Mouse (Mus musculus) adrenal gland, postnatal 25 days (tissue): ENCODE measurements around the gene Lsm7. TPM values are rescaled to one million over a fixed set of nuclear protein-coding genes. Genes with fewer than 3 reads are reported as not detected.
"Not testable (repeated sequence)": the region's sequence is repeated elsewhere in the genome, so short reads cannot be mapped to it uniquely, and the experiment has no call there.

Experiments used
- DNase-seq: peaks from one replicate; pipeline ENCODE4 v3.0.0; 2021; ENCODE audit warnings: mixed read lengths
- total RNA-seq: library from RNA; stranded (reverse); gene quantifications from 2 replicates; pipeline ENCODE4 v1.2.3, GENCODE M21; 2021

Lsm7 gene
- total RNA-seq, 1 experiment from 2014 or later, result 42.8 TPM

DNA sequence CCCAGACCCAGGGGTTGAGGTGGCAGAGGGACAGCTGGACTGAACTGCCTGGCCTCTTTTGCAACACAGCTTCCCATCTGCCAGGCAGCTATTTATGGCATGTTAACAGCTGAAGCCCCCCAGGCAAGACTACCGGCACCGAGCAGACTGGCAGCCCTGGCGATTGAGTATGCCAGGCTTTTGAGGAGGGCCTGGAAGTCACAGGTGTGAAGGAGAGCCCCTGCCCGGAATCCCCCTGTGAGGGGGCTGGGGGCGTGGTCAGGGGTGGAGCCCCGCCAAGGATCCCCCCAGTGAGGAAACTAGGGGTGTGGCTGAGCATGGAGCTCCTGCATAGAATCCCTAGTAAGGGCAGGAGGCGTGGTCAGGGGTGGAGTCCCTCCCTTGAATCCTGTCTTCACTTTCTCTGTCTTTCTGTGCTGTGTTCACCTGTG, 18.0 kb downstream of the Lsm7 start:
- no peak for DNase-seq

DNA sequence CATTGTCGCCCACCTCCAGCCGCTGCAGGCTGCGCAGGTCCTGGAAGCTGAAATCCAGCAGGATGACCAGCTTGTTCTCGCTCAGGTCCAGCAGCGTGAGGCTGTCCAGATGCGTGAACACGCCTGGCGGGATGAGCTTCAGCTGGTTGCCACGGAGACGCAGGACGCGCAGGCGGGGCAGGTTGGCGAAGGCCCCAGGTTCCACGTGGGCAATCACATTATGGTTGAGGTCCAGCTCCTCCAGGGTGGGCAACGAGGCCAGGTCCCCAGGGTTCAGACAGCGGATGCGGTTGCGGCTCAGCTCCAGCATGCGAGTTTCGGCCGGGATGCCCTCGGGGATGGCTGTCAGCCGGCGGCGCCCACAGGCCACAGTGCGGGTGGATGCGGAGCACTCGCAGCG, 19.4 kb downstream of the Lsm7 start:
- no peak for DNase-seq

DNA sequence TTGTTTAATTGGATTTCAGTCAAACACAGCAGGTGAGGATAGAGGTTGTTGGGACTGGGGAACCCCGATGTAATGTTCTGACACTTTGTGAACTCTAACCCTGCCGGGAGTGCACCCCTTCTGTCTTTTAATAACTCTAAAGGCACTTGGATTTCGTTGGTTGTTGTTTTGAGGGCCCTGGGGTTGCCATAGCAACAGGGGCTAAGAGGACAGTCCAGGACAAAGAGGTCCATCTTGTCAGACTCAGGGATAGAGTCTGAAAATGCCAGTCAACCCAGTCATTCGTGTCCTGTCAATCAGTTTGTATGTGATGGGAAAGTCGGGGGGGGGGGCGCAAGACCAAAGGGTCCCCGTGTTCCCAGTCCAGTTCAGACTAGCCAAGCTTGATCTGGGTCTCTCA, 22.2 kb downstream of the Lsm7 start:
- no peak for DNase-seq

DNA sequence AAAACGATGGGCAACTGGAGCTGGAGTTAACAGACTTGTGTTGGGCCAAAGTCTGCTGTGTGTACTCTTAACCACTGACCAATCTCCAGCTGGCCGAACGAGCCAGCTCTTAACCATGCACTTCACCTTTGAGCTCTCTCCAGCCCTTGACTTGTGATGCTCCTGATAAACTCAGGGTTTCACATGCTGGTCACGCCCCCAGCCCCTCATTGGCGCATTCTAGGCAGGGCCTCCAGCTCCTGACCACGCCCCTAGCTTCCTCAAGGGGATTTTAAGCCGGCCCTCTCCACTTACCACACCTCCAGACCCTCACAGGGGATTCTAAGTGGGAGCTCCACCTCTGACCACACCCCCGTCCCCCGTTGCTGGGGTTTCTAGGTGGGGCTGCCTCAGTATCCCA, 23.9 kb downstream of the Lsm7 start:
- DNase-seq, result peak; percentile 60

DNA sequence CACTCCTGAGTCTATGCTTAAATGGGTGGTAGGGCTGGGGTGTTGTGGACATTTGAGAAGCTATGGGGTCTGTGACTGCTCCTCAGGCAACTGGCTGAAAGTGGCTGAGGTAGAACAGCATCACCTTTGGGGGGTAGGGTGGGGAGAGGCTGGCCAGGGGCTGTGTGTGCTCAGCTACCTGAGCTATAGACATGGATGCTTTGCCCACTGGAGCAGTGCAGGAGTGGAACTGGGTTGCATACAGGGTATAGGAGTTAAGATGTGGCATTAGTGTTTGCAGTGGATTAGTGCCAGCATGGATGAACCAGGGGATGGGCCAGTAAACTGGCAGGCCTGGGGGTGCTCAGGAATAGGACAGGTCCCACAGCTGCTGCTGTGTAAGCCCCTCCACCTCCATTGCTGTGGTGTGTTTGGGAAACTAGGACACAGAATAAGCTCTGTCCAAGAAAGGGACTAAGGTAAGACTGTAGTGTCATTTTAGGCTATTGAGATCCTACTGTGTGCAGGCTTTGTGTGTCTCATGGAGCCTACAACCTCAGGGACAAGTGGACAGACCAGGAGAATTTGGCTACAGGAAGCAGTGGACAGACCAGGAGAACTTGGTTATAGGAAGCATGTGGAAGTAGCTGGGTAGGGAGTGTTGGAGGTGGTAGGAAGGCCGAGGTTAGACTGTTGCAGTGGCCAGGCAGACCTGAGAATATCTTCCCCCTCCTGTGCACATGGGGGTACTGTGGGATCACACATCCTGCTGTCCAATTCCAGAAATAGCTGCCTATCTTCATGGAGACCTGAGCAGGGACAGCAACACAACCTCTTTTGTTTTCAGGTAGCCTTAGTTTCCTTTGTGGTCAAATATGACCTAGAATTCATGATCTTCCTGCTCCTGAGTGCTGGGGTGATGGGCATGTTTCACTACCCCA, 25.4 kb downstream of the Lsm7 start:
- no peak for DNase-seq

DNA sequence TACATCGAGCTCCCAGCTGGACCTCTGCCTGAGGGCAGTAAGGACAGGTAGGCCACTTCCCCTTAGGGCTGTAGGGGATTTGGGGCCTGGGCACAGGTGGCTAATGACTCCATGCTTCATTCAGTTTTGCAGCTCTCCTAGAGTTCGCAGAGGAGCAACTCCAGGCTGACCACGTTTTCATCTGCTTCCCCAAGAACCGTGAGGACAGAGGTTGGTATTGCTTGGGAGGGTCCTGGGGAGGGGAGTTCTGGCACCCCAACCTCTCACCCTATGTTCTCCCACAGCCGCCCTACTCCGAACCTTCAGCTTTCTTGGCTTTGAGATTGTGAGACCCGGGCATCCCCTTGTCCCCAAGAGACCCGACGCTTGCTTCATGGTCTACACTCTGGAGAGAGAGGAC, 26.4 kb downstream of the Lsm7 start:
- DNase-seq, result not testable (repeated sequence)

DNA sequence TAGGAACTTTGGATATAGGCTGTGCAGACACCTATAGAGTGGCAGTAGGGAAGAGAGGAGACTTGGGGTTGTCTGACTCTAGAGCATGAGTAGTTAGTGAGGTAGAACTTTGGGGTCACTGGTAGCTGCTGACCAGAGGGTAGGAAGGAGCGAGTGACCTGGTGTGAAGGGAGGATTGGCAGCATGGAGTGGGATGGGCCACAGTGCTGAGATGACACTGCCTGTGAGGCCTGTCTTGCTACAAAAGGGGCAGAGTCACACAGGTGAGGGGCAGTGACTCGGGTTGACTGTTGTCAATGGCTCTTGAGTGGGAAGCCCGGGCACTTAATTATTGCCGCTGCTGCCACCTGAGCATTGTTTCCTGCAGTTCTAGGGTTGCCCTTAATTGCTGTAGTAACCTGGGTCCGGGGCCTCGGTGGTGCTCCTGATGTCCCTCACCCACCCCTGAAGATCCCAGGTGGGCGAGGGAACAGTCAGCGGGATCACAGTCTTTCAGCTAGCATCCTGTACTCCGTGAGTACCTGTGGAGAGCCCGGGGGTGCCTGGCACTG, 27.1 kb downstream of the Lsm7 start:
- no peak for DNase-seq

DNA sequence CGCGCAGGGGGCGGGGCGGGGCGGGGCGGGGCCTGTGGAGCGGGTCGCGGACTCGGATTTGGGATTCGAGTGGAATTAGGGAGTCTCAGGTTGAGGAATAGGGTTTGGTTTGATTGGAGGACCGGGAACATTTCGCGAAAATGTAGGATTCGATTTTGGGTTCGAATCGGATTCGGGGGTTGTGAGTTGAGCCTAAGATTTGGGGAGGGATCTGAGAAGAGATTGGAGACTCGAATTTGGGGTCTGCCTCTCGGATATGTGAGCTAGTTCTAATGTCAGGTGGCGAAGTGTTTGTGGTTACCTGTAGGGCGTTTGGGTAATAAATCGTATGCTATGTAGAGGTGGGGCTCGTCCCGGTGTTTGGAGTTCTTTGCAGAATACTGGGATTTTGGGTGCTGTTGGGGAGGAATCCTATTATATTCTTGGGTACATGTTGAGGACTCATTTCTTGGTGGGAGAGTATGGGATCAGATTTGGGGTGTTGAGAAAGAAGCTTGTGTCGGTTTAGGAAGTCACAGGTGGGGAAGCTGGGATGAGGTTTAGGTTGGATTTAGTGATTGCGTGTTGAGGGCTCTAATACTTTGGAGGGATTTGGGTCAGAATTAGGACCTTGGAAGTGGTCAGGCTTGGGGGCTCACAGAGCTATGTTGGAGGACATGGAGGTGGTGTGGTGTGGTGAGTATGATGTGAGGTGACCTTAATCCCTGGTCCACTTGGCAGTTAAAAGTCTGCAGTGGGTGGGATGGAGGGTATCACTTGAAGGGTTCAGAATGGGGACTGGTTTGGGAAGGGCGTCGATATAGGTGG, 27.7 kb downstream of the Lsm7 start:
- DNase-seq, result no peak

DNA sequence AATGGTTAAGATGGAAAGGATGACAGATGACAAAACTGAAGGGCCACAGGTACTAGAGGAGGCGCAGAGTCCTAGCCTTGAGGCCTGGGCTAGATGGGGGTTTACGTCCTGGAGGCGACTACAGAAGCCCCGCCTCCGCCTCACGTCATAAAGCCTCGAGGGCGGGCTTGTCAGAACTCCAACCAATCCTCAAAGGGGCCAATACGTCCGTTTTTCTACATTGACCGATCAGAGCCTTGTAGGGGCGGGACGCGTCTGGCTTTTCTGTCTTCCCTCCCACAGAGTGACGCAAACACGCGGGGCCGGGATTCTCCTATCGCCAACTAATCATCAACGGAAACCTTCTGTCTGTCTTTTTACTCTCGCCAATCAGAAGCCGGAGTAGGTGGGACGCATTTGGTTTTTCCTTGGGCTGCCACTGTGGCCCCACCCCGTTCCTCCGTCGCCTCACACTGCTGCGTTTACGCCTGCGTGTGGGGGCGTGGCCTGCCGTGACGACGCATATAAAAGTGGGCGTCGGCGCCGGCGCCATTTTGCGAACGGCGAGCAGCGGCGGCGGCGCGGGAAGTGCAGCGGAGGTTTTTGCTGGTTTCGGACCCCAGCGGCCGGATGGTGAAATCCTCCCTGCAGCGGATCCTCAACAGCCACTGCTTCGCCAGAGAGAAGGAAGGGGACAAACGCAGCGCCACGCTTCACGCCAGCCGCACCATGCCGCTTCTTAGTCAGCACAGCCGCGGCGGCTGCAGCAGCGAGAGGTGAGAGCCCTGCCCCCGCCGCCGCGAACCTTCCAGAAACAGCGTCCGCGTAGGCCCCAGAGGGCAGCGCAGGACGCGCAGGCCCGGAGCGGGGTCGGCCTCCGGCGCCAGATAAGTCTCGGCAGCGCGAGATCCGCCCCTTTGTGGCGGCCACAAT, 28.6 kb downstream of the Lsm7 start, which contains the start of gene Oaz1:
Gene Oaz1, plus strand, starts transcription at position 506 of the 912 bp plus-strand sequence.
- peak; percentile 96 for DNase-seq

DNA sequence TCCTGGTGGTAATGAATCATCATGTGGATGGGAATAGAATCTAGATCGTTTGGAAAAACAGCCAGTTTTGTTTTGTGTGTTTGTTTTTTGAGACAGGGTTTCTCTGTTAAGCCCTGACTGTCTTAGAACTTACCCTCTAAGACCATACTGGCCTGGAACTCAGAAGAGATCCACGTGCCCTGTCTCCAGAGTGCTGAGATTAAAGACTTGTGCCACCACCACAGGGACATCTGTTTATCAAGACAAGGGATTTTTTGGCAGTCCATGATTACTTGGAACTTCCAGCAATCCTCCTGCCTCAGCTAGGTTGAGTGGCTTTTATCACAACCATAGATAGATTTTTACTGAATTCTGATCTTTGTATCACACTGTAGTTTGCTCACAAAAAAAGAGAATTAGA, 30.2 kb downstream of the Lsm7 start:
- DNase-seq, result no peak

DNA sequence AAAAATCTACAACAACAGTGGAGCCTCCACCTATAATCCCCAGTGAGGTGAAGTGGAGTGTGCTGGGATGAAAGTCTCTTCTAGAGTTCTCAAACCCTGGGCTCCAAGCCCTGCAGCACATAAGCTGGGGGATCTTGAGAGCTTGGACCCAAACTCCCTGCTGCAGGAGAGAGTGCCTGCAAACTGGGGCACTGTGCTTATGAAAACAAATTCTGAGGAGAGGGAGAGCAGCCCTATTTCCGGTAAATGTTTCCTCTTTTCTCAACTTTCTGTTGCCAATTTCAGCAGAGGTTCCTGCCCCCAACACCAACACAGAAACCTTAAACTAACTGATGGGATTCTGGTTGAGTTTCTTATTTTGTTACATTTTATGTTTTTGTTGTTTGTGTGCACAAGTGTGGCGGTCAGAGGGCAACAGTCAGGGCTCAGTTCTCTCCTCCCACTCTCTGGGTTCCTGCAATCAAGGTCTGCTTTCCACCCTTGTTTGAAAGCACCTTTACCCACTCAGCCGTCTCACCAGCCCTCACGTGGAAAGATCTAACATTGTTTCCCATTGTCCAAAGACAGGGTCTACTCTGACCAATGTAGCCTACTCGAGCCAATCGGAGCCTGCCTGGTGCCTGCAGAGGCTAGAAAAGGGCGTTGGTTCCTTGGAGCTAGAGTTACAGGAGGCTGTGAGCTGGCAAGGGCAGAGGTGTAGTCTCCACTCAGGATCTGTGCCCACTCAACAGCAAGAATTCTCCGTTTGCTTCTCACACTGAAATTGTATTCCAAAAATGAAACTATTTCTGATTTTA, 31.0 kb downstream of the Lsm7 start:
- no peak for DNase-seq

DNA sequence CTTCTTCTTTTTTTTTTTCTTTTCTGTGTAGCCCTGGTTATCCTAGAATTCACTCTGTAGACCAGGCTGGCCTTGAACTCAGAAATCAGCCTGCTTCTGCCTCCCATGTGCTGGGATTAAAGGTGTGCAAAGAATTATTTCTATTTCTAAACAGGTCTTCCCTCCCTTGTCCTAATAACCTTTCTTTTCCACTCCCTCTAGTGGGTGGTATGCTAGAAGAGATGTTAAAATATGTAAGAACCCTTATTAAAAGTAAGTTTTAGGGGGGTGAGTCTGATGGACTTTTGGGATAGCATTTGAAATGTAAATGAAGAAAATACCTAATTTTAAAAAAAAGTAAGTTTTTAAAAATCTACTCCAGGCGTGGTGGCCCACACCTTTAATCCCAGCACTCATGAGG, 31.7 kb downstream of the Lsm7 start:
- DNase-seq, result no peak

DNA sequence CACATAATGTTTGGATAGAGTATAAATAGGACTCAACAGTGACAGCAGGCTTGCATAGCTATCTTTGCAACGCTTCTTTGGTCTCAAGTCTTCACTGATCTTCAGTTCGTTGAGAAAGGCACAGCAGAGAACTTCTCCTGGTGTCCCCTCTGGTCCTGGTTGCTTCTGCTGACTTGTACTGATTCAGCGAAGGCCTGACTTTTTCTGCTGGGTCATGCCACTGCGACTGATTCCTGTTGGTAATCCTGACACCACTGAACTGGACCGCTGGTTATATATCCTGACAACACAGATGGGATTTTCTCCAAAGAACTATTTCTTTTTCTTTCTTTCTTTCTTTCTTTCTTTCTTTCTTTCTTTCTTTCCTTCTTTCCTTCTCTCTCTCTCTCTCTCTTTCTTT, 32.5 kb downstream of the Lsm7 start:
- no peak for DNase-seq

DNA sequence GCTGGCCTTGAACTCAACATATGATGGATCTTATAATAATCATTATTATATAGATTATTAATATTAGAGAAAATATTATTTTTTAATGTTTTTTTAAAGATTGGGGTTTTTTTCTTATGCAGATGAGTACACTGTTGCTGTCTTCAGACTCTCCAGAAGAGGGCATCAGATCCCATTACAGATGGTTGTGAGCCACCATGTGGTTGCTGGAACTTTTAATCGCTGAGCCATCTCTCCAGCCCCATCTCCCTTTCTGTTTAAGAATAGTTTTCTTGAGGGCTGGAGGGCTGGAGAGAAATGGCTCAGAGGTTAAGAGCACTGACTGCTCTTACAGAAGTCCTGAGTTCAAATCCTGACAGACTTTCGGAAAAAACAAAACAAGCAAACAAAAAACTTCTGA, 33.0 kb downstream of the Lsm7 start:
- no peak for DNase-seq

DNA sequence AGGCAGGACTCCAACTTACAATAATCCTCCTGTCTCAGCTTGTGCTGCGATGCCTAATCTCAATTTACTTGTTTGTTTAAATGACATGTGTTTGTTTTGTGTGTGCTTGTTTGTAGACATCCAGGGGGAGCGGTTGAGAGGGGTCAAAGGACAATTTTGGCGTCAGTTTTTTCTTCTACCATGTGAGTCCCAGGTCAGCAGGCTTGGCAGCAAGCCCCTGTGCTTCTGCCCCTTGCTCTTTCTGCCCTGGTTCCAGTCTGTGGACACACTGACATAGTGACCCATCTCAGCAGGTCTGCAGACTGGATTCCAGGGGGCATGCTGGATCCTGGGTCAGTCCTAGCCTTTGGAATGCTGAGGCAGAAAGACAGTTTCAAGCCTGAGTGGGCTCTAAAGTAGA, 35.6 kb downstream of the Lsm7 start:
- no peak for DNase-seq

DNA sequence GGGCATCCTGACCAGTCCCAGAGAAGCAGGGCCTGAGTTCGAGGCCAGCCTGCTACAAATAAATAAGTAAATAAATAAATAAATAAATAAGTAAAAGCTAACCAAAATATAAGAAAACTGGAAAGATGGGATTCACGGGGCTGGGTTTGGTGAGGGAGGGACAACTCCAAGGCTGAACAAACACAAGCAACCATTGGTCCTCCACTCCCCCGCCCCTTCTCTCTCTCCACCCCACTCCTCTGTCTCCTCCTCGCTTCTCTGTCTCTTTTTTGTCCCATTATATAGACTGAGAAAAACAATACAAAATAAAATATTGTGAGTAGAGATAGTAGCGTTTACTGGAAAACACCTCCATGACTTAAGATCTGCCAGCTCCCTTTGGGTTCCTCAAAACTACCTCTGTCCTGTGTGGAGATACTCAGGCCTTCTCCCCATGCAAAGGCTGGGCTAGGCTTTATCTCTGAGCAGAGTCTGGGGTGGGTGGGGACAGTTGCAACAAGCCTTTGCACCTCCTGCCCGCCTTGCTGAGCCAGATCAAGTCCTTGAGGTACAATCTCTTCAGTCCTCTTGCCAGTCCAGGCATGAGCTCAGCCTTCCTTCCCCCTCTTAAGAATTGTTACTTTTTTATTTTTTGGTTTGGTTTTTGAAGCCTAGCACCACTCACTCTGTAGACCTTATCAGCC, 36.3 kb downstream of the Lsm7 start:
- DNase-seq, result no peak

DNA sequence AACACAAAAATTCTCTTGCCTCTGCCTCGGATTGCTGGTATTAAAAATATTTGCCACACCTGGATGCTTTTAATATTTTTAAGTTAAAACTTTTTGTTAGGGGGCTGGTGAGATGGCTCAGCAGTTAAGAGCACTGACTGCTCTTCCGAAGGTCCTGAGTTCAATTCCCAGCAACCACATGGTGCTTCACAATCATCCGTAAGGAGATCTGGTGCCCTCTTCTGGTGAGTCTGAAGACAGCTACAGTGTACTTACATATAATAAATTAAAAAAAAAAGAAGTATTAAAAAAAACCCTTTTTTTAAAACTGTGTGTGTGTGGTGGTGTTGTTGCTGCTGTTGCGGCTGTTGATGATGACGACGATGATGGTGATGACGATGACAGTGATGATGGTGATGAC, 37.1 kb downstream of the Lsm7 start:
- DNase-seq, result not testable (repeated sequence)

DNA sequence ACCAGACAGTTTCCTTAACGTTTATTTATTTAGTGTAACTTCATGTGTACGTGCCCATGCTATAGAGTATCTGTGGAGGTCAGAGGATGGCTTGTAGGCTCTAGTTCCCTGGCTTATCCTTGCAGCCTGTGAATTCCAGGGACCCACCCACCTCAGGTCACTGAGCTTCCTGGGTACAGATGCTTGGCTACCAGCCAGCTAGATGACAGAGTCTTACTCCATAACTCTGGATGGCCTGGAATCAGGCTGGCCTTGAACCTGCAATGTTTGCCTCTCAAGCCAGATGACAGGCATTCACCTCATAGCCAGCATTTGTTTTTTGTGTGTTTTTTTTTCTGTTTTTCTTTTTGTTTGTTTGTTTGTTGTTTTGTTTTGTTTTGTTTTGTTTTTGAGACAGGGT, 37.8 kb downstream of the Lsm7 start:
- no peak for DNase-seq

DNA sequence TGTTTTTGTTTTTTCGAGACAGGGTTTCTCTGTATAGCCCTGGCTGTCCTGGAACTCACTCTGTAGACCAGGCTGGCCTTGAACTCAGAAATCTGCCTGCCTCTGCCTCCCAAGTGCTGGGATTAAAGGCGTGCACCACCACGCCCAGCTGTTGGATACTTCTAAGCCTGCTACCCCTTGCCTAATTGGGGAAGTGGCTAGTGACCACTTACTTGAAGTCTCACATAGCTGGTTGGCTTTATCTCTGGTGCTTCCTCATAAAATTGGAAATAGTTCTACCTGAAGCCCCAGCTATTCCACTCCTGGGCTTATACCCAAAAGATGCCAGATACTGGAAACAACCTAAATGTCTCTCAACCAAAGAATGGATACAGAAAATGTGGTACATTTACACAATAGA, 38.7 kb downstream of the Lsm7 start:
- DNase-seq, result not testable (repeated sequence)

DNA sequence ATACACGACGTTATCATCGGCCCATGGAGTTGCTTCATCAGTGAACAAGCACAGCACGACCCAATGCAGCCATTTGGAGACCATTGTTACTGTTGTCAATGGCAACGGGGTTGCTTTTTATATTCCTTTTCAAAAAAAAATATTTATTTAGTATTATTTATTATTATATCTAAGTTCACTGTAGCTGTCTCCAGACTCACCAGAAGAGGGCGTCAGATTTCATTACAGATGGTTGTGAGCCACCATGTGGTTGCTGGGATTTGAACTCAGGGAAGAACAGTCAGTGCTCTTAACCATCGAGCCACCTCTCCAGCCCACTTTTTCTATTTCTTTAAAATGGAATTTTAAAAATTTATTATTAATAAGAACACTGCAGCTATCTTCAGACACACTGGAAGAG, 40.2 kb downstream of the Lsm7 start:
- no peak for DNase-seq
